Mouse (Mus musculus) yolk sac, embryonic 10.5 days (tissue): ENCODE results near the gene Mycs.

ENCODE experiments used
- DNase-seq: peaks from one replicate; pipeline ENCODE4 v3.0.0-alpha.2; 2017; ENCODE audit warnings: low spot score

Mycs gene

DNA sequence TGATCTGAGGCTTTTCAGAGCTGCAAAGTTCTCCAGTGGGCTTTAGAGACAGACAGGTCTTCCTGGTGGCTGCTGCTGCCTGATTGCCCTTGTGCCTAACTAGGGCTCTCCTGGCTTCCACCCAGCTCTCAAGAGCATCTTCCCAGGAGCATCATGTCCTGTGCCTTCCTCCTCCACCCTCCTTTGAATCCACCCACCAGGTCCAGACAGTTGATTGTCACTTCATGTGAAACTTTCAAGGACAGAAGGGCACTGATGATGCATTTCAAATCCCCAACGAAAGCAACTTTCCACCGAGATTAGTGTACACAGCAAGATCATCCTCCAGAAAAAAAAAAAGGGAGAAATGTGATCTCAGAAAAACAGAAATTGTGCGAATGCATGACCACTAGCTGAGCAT is at the start of gene Mycs:
Gene Mycs, minus strand, starts transcription at position 101 of the 400 bp plus-strand sequence.
- no peak for DNase-seq

DNA sequence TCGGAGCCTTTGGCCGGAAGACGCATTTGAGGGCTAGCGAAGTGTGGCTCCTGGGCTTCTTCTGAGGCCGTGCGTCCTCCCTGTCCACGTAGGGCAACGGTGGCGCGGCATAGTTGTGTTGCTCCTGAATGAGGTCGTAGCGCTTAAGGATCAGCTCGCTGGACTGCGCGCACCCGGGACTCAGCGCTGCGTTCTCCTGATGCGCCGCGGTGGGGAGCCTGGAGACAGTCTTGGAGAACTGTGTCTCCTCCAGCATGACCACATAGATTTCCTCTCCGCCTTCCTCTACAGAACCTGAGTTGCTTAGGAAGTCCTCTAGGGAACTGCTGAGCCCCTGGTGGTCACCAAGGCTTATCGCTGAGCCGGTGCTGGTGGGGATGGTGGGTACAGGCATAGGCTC is 1.0 kb downstream of the Mycs start:
- DNase-seq = peak; percentile 9
